Mouse (Mus musculus) forelimb bud, embryonic 11.5 days (tissue): Measurements from ENCODE around the gene Adra2b.

Experiments
- DNase-seq: peaks from one replicate; pipeline ENCODE4 v3.0.0-alpha.2; 2012; ENCODE audit warnings: low read depth, low spot score

The Adra2b gene

DNA sequence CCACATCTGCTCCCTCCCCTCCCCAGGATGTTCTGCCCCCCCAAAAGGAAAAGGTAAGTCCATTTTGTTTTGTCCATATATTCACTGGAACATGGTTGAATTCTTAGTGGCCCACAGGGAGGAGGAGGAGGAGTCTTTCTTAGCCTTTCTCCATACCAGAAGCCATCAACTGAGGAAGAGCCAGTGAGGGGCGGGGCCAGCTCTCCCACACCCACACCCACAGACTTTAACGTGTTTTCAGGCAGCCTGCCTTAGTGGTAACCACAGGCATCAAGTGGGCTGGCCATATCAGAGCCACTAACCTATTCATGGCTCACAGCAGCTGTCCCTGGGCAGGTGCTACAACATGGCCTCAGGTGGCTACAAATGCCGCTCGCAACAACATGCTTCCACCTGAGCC, 24.2 kb upstream of the Adra2b start:
- no peak for DNase-seq

DNA sequence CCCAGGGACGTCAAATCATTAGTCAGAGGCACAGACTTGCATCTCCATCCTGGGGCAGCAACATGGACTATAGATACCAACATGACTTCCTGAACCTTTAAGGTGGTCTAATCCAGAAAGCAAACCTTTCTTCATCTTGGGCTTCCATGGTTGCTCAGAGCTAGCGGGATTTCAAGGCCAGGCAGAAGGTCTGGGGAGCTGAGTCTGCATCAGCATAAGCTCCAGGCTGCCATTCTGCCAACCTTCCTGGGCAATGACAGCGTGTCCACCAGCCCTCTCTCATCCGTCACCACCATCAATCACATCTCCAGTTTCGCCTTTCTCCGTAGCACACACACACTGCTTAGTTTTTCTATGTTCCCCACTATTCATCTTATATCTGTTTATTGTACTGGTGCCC, 23.7 kb upstream of the Adra2b start:
- DNase-seq, result no peak

DNA sequence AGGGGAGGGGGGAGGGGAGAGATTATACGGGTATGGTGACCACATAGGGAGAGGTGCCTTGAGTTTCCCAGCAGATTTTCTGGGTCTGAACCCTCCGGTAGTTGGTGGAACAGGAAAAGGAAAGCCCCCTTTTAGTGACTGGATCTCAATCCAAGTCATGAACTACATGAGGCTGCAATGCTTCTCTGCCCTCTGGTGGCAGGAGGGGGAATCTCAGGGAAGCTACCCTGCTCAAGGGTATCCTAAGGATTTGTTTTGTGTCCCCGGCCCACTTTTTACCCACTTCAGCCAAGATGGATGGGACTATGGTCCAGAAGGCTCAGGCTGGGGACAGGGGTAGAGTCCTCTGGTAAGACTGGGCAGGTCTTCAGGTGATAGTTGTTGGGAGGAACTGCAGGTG, 21.8 kb upstream of the Adra2b start:
- peak; percentile 61 for DNase-seq

DNA sequence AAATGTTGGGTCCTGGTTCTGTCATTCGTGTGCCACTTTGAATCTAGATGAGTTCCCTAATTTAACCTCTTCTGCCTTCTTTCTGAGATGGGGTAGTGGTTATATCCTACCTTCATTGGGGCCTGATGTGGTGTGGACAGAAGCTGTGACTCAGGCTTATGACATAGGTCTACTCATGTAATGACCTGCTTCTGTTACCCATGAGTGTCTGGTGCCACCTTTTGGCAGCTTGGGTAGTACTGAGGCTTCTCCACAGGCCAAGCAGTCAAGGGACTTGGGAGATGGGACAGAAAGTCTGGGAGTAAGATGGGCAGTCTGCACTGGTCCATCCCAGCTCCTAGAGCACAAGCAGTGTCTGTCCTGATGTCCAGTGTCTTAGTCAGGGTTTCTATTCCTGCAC, 16.7 kb upstream of the Adra2b start:
- DNase-seq, result no peak

DNA sequence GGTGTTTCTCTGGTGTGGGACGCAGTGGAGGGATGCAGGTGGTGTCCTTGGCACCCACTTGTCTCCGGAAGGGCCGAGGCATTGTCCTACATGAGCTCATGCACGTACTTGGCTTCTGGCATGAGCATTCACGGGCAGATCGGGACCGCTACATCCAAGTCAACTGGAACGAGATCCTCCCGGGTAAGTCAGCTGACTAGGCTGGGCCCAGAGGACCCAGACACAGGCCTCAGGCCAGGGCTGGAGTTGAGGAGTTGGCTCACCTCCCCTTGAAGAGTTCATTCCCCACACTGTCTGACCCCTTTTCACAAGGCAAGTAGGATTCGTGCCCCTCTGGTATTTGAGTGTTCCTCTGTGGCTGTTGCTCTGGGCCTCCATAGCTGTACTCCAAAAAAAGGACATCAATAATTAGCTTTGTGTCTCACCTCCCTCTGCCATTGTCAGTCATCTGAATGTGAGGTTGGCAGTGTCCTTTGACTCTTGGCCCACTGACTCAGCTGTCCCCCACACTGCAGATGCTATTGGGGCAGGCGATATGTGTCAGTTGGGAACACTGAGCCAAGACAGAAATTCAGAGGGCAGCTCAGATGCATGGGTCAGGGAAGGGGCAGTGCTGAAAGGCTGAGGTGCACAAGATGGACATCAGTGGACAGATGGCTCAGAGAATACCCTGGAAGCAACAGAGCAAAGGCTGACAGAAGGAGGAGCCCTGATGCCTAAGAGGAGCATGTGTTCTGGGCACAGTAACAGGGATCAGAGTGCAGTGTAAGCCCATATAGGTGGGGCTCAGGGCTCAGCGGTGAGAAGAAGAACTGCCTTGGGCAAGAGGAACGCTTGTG, 15.6 kb upstream of the Adra2b start:
- no peak for DNase-seq

DNA sequence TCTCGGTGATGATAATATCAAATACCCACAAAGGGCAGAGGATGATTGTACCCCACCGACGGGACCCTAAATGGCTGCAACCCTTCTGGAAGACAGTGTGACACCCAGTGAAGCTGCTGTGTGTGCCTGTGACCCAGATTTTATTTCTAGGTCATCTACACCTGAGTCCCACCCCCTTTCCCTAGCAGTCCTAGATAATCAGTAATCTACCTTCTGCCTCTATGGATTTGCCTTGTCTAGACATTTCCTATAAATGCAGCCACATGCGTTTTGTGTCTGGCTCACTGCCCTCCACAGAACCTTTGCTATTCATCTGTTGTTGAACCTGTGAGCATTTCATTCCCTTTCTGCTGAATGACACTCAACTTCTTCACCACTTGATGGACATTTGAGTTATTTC, 9.1 kb upstream of the Adra2b start:
- no peak for DNase-seq

DNA sequence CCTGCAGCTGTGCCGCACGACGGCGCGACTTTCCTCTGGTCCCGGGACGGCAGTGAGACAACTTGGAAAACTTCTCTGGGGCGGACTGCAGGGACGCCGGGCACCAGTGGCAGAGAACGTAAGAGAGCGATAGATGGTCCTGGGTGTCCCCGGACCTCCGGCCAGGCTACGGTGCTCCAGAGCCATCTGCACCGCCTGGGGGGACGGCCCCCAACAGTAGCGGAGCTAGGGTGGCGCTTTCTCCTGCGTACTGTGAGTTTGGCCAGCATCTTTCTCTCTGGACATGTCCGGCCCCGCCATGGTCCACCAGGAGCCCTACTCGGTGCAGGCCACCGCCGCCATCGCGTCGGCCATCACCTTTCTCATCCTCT, 259 bp downstream of the Adra2b start:
- no peak for DNase-seq

DNA sequence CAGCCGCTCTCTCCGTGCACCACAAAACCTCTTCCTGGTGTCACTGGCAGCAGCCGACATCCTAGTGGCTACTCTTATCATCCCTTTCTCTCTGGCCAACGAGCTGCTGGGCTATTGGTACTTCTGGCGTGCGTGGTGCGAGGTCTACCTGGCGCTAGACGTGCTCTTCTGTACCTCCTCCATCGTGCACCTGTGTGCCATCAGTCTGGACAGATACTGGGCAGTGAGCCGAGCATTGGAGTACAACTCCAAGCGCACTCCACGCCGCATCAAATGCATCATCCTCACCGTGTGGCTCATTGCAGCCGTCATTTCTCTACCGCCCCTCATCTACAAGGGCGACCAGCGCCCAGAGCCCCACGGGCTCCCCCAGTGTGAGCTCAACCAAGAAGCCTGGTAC, 688 bp downstream of the Adra2b start:
- no peak for DNase-seq

DNA sequence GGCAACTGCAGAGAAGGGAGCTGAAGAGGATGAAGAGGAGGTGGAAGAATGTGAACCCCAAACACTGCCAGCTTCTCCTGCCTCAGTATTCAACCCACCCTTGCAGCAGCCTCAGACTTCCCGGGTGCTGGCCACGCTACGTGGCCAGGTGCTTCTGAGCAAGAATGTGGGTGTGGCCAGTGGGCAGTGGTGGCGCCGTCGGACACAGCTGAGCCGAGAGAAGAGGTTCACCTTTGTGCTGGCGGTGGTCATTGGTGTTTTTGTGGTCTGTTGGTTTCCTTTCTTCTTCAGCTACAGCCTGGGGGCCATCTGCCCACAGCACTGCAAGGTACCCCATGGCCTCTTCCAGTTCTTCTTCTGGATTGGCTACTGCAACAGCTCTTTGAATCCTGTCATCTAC, 1.4 kb downstream of the Adra2b start:
- DNase-seq, result no peak

DNA sequence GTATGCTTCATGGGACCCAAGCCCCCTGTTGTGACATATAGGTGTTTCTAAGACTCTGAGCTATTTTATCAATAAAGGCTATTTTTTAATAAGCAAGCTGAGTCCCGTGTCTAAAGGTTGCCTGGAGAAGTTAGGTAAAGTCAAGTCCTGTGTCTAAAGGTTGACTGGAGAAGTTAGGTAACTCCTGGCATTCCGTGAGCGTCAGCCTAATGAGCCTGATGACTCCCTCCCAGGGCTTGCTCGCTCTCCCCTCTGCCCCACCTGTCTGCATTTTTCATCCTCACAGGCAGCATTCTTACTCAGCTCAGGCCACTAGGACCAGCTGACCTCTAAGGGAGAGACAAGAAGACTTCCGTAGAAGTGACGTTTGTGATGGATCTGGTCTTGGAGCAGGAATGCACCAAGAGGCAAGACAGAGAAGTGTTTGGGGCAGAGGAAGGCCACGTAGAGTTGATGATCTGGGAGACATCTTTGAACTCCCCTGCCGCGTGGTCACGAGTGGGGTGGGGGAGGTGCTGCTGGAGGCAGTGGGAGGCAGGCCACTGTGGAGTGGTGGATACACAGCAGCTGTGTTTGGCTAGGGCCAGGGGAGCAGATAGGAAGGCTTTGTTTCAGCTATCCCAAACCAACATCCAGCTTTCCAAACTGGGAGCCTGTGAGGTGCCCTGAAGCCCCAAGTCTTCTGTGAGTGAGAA, 4.3 kb downstream of the Adra2b start:
- no peak for DNase-seq

DNA sequence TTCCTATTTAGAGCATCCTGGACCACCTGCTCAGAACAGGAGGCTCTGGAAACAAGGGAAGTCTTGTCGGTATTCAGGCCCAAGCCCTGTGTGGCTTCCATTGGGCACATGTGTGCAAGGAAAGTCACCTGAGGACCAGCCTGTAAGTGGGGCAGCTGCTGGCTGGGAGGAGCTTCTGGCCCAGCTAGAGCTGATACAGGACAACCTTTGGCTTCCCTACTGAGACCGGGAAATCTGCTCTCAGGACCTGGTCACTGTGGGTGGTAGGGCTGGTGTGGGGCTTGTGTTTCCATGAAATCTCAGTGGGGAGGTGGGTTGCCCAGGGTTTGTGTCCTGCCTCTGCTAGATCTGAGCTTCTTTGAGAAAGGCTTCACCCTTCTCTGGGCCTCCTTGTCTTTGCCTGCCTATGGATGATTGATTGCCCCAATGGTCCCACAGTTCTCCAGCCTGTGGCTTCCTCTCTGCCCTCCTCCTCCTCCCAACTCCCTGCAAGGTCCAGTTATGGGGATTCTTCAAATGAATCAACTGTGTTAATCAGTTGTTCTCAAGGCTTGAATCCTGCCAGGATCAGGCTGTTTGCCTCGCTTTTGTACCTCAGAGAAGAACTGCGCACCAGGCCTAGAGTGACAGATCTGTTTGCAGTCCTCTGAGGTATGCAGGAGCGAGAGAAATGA, 6.8 kb downstream of the Adra2b start:
- DNase-seq, result no peak

DNA sequence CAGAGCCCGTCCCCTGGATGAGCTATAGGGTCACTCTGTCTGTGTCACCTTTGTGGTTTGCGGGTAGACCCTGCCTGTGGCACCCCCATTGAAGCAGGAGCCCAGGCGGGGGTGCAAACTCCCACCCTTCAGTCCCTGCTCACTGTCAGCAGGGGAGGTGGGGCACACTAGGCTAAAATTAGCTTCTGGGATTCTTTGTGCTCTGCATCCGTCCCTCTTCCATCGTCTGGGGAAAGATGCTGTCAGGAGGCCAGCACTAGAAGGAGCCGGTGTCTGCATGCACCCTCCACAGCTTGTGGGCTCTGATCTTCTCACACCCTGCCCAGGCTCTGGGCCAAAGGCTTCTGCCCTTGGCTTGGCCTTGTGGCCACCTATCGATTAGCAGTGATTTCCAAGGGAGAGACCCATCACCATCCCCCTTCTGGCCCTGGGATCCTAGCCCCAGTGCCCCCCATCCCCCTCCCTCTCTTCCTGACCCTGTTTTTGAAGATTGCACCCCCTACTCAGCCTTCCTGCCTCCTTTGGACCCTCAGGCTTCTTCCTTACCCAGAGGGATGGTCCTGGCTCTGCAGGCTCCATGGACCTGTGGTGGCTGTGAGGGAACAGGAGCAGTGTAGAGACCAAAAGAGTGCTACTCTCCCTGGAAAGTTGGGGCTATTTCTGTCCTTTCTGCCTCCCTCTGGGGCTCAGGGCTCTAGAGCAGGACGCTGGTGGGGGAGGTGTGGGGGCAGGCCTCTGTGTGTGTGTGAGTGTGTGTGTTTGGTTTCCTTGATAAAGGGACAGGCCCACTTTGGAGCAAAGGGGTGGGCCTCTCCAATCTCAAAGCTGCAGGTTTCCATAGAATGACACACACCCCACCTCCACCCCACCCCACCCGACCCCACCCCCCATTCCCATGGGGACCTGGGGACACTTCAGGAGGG, 7.8 kb downstream of the Adra2b start:
- no peak for DNase-seq

DNA sequence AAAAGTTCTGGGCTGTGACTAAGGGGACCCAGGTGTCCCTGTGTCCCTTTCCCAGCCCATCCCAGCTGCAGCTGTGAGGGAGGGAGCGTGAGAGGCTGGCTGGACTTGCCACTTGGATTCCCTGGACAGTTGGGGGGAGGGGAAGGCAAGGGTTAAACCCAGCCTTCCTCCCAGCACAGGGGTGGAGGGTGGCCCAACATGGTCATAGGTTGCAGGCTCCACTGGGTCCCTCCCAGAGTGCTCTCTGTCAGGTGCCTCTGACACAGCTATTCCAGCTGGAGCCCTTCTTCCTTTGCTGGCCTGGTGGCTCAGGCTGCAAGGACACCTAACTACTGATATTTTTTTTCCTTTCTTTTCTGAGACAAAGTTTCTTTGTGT, 8.5 kb downstream of the Adra2b start:
- DNase-seq, result no peak

DNA sequence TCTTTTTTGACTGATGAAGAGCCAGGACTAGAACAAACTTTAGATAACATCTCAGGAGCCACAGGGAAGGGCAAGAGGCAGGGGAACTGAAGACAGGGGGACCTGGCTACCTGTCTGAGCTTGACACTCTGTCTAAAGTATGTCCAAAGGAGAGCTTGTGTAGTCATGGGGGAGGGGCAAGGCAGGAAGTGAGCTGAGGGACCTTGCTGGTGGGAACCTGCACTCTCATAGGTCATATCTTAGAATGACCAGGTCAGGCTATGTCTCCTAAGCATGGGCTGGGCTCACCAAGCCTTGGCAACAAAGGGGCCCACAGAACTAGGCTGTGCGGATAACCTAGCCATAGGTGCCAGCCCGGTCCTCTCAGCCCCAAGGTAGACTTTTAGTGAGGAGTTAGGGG, 9.1 kb downstream of the Adra2b start:
- DNase-seq, result no peak

DNA sequence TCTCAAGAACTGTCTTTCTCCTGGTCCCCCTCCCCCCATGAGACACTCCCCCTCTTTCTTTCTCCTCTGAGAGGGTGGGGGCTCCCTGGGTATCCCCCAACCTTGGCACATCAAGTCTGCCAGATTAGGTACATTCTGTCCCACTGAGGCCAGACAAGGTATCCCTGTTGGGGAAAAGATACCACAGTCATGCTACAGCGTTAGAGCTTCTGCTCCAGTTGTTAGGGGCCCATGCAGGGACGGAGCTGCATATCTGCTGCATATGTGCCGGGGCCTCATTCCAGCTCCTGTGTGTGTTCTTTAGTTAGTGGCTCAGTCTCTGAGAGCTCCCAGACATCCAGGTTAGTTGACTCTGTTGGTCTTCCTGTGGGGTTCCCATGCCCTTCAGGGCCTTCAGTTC, 11.1 kb downstream of the Adra2b start:
- DNase-seq, result no peak

DNA sequence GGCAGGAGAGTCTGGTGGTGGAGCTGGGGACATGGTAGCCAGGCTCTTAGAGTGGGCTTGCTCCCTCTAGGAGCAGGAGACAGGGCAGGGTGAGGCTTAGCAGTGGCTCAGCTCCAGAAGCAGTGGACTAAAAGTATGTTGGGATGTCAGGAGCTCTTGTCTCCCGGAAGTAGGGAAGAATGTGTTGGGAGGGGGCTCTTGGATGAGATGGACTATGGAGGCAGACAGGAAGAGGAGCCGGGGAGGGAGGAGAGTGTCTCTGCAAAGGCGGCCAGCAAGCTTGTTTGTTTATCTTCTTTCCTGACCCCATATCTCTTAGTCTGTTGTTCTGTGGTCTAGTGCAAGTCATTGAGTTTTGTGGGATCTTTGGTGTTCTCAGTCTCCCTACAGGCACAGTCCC, 12.1 kb downstream of the Adra2b start:
- no peak for DNase-seq

DNA sequence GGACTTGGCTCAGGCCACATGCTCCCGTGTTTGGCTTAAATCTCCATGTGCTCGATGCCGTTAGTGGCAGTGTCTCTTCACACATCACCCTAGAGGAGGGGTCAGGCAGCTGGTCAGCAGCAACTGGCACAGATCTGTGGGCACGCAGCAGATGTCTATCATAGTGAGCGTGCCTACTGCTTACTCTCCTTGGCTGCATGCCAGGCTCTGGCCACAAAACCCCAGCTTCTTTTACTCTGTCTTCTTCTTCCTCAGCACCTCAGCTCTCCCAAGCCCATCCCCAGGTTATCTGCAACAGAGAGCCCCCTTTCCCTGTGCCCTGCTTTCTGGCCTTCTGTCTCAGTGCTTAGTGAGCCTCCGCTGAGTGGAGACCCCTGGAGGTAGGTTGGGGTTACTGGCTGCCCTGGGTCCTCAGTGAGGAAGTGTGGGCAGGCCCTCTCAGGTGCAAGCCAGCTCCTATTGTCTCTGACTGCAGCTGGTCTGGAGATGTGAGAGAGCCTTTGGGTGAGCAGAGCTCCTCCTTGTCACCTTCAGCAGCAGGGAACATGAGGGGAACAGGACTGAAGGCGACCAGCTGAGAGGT, 12.8 kb downstream of the Adra2b start:
- no peak for DNase-seq

DNA sequence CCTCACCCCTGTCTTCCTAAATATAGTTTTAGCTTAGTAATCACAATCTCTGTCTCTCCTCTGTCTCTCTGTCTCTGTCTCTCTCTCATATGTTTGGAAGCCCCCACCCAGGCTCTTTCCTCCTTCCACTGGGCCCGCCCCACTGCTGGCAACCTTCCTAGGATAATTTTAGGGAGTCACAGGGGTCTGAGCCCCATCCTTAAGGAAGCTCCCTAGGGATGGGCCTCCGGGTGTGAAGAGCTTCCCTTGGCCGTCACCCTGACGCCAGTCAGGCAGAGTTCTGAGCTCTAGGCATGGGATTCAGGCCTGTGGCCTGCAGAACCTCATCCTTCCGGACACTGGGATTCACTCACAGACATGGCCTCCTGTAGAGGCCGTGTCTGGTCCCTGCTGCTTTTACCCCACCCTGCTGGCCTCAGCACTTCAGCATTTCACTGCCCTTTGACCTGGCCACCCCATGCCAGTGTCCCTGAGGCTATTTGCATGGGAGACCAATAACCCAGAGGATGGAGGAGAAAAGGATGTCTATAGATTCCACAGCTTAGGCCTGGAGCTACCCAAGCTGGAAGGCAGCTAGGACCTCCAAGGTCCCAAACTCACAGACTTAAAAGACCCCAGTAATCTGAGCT, 13.5 kb downstream of the Adra2b start:
- DNase-seq, result no peak

DNA sequence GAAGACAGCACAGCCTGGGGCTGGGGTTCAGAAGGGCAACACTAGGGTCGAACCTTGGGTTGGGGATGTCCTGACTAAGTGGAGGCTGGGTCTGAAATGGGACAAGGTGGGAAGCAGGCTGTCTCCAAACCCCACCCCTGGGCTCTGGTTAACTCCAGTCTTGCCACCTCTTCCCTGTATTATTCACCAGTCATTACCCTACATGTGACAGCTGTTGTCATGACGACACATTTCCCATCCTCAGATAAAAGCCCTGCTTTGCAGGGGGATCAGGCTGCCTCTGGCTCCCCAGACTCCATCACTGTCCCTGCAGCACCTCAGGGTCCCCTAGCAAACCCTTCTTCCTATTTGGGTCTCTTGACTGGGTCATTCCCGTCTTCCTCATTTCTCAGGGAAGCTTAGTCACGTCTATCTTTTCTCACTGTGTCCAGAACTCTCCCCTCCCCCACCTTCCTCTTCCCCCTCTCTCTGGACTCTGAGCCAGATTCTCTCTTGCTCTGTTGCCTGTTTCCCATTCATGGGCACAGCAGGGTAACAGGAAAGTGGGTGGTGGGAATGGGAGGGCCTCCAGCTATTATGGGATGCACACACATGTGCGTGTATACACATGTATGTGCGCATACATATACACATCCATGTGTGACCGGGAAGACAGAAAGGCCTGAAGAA, 15.1 kb downstream of the Adra2b start:
- DNase-seq, result no peak

DNA sequence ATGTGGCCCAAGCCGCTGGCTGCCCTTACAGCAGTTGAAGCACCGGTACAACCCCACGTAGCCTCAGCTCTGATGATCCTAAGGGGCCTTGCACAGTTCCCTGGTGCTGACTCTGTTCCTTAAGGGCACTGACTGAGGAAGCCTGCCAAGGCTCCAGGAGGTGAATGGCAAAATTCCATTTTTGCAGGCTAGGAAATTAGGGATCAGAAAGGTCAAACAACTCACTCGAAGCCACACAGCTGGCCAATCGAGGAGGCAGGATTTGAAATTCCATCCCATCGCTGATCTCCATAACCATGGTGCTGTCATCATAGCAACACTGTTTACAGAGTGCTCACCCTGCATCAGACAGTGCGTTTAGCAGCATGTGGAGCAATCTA, 15.6 kb downstream of the Adra2b start:
- no peak for DNase-seq

DNA sequence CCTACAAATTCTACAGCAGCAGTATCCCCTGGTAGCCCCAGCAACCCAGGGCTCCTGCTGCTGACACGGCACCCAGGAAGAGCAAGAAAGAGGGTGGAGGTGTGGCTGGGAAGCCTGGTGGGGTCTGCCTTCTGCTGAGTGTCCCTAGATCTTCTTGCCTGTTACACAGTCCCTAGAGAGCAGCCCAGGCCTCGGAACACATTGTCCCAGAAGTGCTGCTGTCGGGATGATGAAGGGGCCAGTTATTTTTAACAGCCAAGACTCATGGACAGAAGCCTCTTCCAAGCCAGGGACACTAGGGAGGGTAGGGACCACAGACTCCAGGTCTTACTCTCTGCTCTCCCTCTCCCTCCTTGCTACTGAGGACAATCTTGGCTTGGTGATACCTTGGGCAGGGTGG, 16.2 kb downstream of the Adra2b start:
- DNase-seq, result no peak
